In the genomic region with DNA sequence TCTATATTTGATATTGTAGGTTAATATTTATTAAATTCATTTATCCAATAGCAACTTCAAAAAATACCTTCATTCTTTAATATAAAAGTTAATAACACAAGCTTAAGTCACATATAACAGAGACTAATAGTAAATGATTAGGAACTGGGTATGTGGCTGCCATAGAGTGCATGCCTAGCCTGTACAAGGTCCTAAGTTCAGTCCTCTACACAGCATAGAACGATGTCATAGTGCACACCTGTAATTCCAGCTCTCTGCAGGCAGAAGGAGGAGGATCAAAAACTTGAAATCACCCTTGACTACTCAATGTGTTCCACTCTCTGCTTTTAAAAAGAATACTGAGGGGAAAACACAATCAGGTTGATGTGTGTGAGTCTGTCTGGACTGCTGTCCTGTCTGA, we compare ENCODE assay signal across 19 mouse cellular contexts. TPM values are rescaled to one million over a fixed set of nuclear protein-coding genes. Genes with fewer than 3 reads are reported as not detected.
"Had no signal": no experiment of that assay in that cellular context is flagged by ENCODE, and none has a peak within 500 bp of the region (broad histone marks: within the 10 kb centered on the region; RNA-seq: fewer than 3 reads in every experiment).

No protein-coding gene starts in this region.

- H3K9ac ChIP-seq: lung, embryonic 14.5 days; midbrain, embryonic 12.5 days; neural tube, embryonic 13.5 days; neural tube, embryonic 15.5 days had no signal

- H3K36me3 ChIP-seq: midbrain, embryonic 12.5 days; neural tube, embryonic 13.5 days; neural tube, embryonic 15.5 days had no signal

- H3K4me2 ChIP-seq: lung, embryonic 14.5 days; midbrain, embryonic 12.5 days; neural tube, embryonic 13.5 days; neural tube, embryonic 15.5 days had no signal

- H3K9me3 ChIP-seq: midbrain, embryonic 12.5 days; neural tube, embryonic 13.5 days; neural tube, embryonic 15.5 days had no signal

- DNase-seq: lung, adult 18-20 months; lung, embryonic 14.5 days; lung, postnatal 10 days; lung, postnatal 4 days; midbrain, embryonic 14.5 days; retina, postnatal 1 day; right cerebral cortex, adult 18-20 months; right cerebral cortex, postnatal 25 days; right cerebral cortex, postnatal 4 days; spleen, adult 18-20 months; thymus, adult 18-20 months; thymus, postnatal 14 days; thymus, postnatal 36 days had no signal

- H3K4me1 ChIP-seq: midbrain, embryonic 12.5 days; neural tube, embryonic 13.5 days; neural tube, embryonic 15.5 days had no signal

- ATAC-seq: midbrain, embryonic 16.5 days had no signal

- H3K27ac ChIP-seq: midbrain, embryonic 12.5 days; neural tube, embryonic 13.5 days; neural tube, embryonic 15.5 days had no signal

- H3K27me3 ChIP-seq: midbrain, embryonic 12.5 days; neural tube, embryonic 13.5 days; neural tube, embryonic 15.5 days had no signal

- H3K4me3 ChIP-seq: midbrain, embryonic 12.5 days; myocyte; neural tube, embryonic 13.5 days; neural tube, embryonic 15.5 days had no signal

RNA-seq across cellular contexts. Expression of a gene that starts 57.6 kb away (rescaled TPM):
- polyA plus RNA-seq: midbrain, embryonic 12.5 days; midbrain, embryonic 14.5 days; myocyte; neural tube, embryonic 11.5 days; neural tube, embryonic 13.5 days; neural tube, embryonic 15.5 days had no signal
